Mouse (Mus musculus): Measurements from ENCODE around the gene Apobec2. TPM values are rescaled to one million over a fixed set of nuclear protein-coding genes. Genes with fewer than 3 reads are reported as not detected.
"Not testable (repeated sequence)": the region's sequence is repeated elsewhere in the genome, so short reads cannot be mapped to it uniquely, and the experiment has no call there.

The Apobec2 gene
- 11.2 and 20.3 TPM in 2 replicates for polyA plus RNA-seq (2012; ENCODE audit: insufficient read depth, insufficient read length, missing spikeins)

- no peak within 1 kb of the TSS for H3K27ac ChIP-seq (replicated peaks; ENCODE audit: low read depth, low read length)
- no peak within 1 kb of the TSS for H3K4me3 ChIP-seq (ENCODE audit: insufficient read depth, low read depth, low read length)
- H3K4me1 ChIP-seq (ENCODE audit: control insufficient read depth, insufficient read depth, insufficient read length, low read length) = no peaks in the 10 kb centered on the region; the same call in 1 of the 2 replicates
Observed at GRCm38 (mm10) chr17:48432158-48432980, at the start of gene Apobec2. Gene Apobec2, minus strand, starts transcription at chr17:48432930.

- Histone ChIP-seq H3K4me3 (ENCODE audit: insufficient read depth, low read depth, low read length) (no peak overlapping the region), H3K4me1 (ENCODE audit: control insufficient read depth, insufficient read depth, insufficient read length, low read length) (no peaks in the 10 kb centered on the region), H3K27ac (replicated peaks; ENCODE audit: low read depth, low read length) (no peak overlapping the region)
Observed at GRCm38 (mm10) chr17:48479952-48480351, 47.2 kb upstream of the Apobec2 start.

GRCm38 (mm10) chr17:48475444-48475843, 42.7 kb upstream of the Apobec2 start:
- H3K4me3 ChIP-seq (ENCODE audit: insufficient read depth, low read depth, low read length) = no peak overlapping the region
- no peak overlapping the region for H3K27ac ChIP-seq (replicated peaks; ENCODE audit: low read depth, low read length)
- no peaks in the 10 kb centered on the region for H3K4me1 ChIP-seq (ENCODE audit: control insufficient read depth, insufficient read depth, insufficient read length, low read length)

GRCm38 (mm10) chr17:48474282-48474681, 41.6 kb upstream of the Apobec2 start:
- not testable (repeated sequence) for H3K4me3 ChIP-seq (ENCODE audit: insufficient read depth, low read depth, low read length); H3K27ac ChIP-seq (replicated peaks; ENCODE audit: low read depth, low read length); H3K4me1 ChIP-seq (ENCODE audit: control insufficient read depth, insufficient read depth, insufficient read length, low read length)

- Histone ChIP-seq H3K4me3 (ENCODE audit: insufficient read depth, low read depth, low read length) (no peak overlapping the region), H3K27ac (replicated peaks; ENCODE audit: low read depth, low read length) (no peak overlapping the region), H3K4me1 (ENCODE audit: control insufficient read depth, insufficient read depth, insufficient read length, low read length) (no peaks in the 10 kb centered on the region)
Observed at GRCm38 (mm10) chr17:48467395-48468231, 34.9 kb upstream of the Apobec2 start.

- H3K4me3 ChIP-seq (ENCODE audit: insufficient read depth, low read depth, low read length) = no peak overlapping the region
- H3K4me1 ChIP-seq (ENCODE audit: control insufficient read depth, insufficient read depth, insufficient read length, low read length) = no peaks in the 10 kb centered on the region
Observed at GRCm38 (mm10) chr17:48466769-48467394, 34.2 kb upstream of the Apobec2 start.

GRCm38 (mm10) chr17:48463391-48463790, 30.7 kb upstream of the Apobec2 start:
- Histone ChIP-seq H3K4me3 (ENCODE audit: insufficient read depth, low read depth, low read length) (no peak overlapping the region), H3K4me1 (ENCODE audit: control insufficient read depth, insufficient read depth, insufficient read length, low read length) (no peaks in the 10 kb centered on the region), H3K27ac (replicated peaks; ENCODE audit: low read depth, low read length) (no peak overlapping the region)

More at GRCm38 (mm10) chr17:48466769-48467394, 34.2 kb upstream of the Apobec2 start:
- H3K27ac ChIP-seq (replicated peaks; ENCODE audit: low read depth, low read length) = no peak overlapping the region

- Histone ChIP-seq H3K27ac (replicated peaks; ENCODE audit: low read depth, low read length) (no peak overlapping the region), H3K4me1 (ENCODE audit: control insufficient read depth, insufficient read depth, insufficient read length, low read length) (no peaks in the 10 kb centered on the region), H3K4me3 (ENCODE audit: insufficient read depth, low read depth, low read length) (no peak overlapping the region)
Observed at GRCm38 (mm10) chr17:48462096-48462495, 29.4 kb upstream of the Apobec2 start.

GRCm38 (mm10) chr17:48457971-48458653, 25.4 kb upstream of the Apobec2 start:
- Histone ChIP-seq H3K4me3 (ENCODE audit: insufficient read depth, low read depth, low read length) (no peak overlapping the region), H3K4me1 (ENCODE audit: control insufficient read depth, insufficient read depth, insufficient read length, low read length) (no peaks in the 10 kb centered on the region), H3K27ac (replicated peaks; ENCODE audit: low read depth, low read length) (no peak overlapping the region)

- Histone ChIP-seq H3K27ac (replicated peaks; ENCODE audit: low read depth, low read length) (no peak overlapping the region), H3K4me1 (ENCODE audit: control insufficient read depth, insufficient read depth, insufficient read length, low read length) (no peaks in the 10 kb centered on the region), H3K4me3 (ENCODE audit: insufficient read depth, low read depth, low read length) (no peak overlapping the region)
Observed at GRCm38 (mm10) chr17:48455955-48456354, 23.2 kb upstream of the Apobec2 start.

GRCm38 (mm10) chr17:48454688-48455087, 22.0 kb upstream of the Apobec2 start, which contains the start of gene Unc5cl:
Gene Unc5cl, plus strand, starts transcription at chr17:48454901.
- H3K27ac ChIP-seq (replicated peaks; ENCODE audit: low read depth, low read length) = no peak within 1 kb of the TSS
- no peaks in the 10 kb centered on the region for H3K4me1 ChIP-seq (ENCODE audit: control insufficient read depth, insufficient read depth, insufficient read length, low read length)
- no peak within 1 kb of the TSS for H3K4me3 ChIP-seq (ENCODE audit: insufficient read depth, low read depth, low read length)

GRCm38 (mm10) chr17:48454190-48454589, 21.5 kb upstream of the Apobec2 start:
- Histone ChIP-seq H3K27ac (replicated peaks; ENCODE audit: low read depth, low read length) (no peak overlapping the region), H3K4me3 (ENCODE audit: insufficient read depth, low read depth, low read length) (no peak overlapping the region), H3K4me1 (ENCODE audit: control insufficient read depth, insufficient read depth, insufficient read length, low read length) (no peaks in the 10 kb centered on the region)

- no peak overlapping the region for H3K27ac ChIP-seq (replicated peaks; ENCODE audit: low read depth, low read length)
- H3K4me1 ChIP-seq (ENCODE audit: control insufficient read depth, insufficient read depth, insufficient read length, low read length) = no peaks in the 10 kb centered on the region
- H3K4me3 ChIP-seq (ENCODE audit: insufficient read depth, low read depth, low read length) = no peak overlapping the region
Observed at GRCm38 (mm10) chr17:48453489-48453888, 20.8 kb upstream of the Apobec2 start.

GRCm38 (mm10) chr17:48451753-48452444, 19.2 kb upstream of the Apobec2 start:
- Histone ChIP-seq H3K4me3 (ENCODE audit: insufficient read depth, low read depth, low read length) (no peak overlapping the region), H3K4me1 (ENCODE audit: control insufficient read depth, insufficient read depth, insufficient read length, low read length) (no peaks in the 10 kb centered on the region), H3K27ac (replicated peaks; ENCODE audit: low read depth, low read length) (no peak overlapping the region)

Data from brown adipose tissue, adult 24 weeks (tissue).